Mouse (Mus musculus) brain, embryonic 14.5 days (tissue): ENCODE measurements around the gene Aldob. TPM values are rescaled to one million over a fixed set of nuclear protein-coding genes. Genes with fewer than 3 reads are reported as not detected.

Experiments used
- DNase-seq: peaks from one replicate; pipeline ENCODE4 v3.0.0-alpha.2; 2011; ENCODE audit warnings: low read depth
- CTCF ChIP-seq: fragments of 200-500 bp; IDR thresholded peaks from 2 replicates; pipeline ENCODE4 v1.5.1; 2012; ENCODE audit warnings: inconsistent platforms, mild to moderate bottlenecking, moderate library complexity, borderline replicate concordance; ENCODE audit not compliant: insufficient read depth, insufficient read length; ENCODE audit errors: extremely low read depth
- POLR2A ChIP-seq: fragments of 200-500 bp; IDR thresholded peaks from 2 replicates; pipeline ENCODE4 v1.6.1; 2012; ENCODE audit warnings: mild to moderate bottlenecking, inconsistent platforms, borderline replicate concordance; ENCODE audit not compliant: poor library complexity, insufficient read depth, insufficient read length, severe bottlenecking; ENCODE audit errors: extremely low read depth
- polyA plus RNA-seq: library from polyadenylated mRNA; depleted of rRNA; stranded (reverse); fragments of >200 nt; gene quantifications from 2 replicates; pipeline ENCODE4 v1.2.3, GENCODE M21; 2012

Aldob gene
- polyA plus RNA-seq, 1 experiment: 1.1 TPM

GRCm38 (mm10) chr4:49547544-49548219 lies 1.7 kb downstream of the Aldob start:
- TF ChIP-seq CTCF: no peak
- TF ChIP-seq POLR2A: no peak
- no peak for DNase-seq

DNA sequence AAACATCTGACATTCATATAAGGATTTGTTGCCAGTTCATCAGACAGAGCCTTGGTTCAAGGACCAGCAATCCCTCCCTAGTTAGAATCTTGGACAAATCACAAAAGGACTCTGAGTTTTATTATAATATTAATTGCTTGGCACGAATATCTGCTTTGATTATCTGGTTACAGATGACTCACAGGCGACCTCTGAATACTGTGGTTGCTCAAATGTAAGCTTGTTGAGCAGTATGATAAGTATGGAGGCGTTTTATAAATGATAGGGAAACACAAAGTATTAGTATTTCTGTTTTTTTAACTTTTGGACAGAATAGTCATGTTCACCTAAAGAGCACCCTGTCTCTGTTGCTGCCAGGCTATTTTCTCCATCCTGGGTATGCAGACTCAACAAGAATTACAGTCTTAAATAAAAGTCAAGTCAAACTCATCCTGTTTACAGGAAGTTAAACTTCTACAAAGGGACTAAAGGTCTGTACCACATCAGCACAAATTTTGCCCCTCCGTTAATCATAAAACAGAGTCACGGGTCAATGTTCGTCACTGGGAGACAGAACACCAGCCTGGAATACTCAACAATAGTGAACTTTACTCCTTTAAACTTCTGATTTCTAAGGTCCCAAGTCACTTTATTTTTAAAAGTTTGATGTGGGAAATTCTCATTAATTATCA lies 2.3 kb downstream of the Aldob start:
- no peak for TF ChIP-seq CTCF
- no peak for TF ChIP-seq POLR2A
- no peak for DNase-seq

DNA sequence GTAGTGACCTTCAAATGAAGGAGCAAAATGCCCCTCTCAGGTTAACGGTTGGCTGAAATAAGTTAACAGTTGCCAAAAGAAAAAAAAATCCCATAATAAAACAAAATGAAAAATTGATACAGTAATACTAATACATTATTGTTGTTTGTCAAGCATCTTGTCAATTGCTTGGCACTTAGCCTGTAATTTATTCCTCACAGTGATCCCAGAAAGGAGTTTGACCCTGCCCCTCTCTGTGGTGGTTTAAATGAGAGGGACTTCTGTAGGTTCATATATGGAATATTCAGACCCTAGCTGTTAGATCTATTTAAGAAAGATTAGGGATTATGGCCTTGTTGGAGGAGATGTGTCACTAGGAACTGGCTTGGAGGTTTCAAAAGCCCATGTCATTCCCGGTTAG lies 3.3 kb downstream of the Aldob start:
- TF ChIP-seq POLR2A: no peak
- no peak for TF ChIP-seq CTCF
- DNase-seq: no peak

DNA sequence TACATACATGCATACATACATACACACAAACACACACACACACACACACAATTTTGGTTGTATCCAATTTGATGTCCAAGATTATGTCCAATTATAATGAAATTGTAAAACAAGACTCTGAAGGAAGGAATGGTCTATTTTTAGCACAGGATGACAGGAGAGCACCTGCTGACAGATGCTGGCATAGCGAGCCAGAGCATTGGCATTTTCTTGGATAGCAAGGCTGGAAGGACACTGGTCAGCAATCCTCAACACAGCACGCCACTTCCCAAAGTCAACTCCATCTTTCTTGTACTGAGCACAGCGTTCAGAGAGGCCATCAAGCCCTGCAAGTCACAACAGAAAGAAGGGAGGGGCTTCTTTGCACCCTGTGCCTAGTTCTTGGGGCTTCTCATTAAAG lies 8.4 kb downstream of the Aldob start:
- TF ChIP-seq CTCF: no peak
- no peak for TF ChIP-seq POLR2A
- DNase-seq: no peak

GRCm38 (mm10) chr4:49539665-49540064 lies 9.7 kb downstream of the Aldob start:
- peak; percentile 17 for DNase-seq
- TF ChIP-seq CTCF (no peak), POLR2A (no peak)

GRCm38 (mm10) chr4:49536671-49537070 lies 12.7 kb downstream of the Aldob start:
- TF ChIP-seq POLR2A (no peak), CTCF (no peak)
- DNase-seq: no peak

- no peak for TF ChIP-seq POLR2A
- TF ChIP-seq CTCF: no peak
These were observed 13.6 kb downstream of the Aldob start for GRCm38 (mm10) chr4:49535675-49536294.

DNA sequence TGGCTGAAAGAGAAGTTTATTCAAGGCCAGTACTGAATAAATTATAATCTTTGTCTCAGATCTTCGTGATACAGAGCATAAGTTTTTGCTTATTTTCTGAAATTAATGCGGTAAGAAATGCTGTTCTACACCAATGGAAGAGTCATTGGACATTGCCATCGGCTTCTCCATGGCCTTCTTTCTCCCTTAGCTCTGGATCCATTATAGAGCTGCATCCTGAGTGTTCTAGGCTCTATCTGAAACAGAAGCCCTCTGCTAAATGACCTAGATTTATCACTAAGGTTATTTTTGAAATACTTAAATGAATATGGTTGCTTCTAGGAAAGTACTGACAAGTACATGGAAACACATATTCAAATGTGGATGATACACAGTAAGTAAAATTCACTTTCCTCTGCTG lies 14.3 kb downstream of the Aldob start:
- TF ChIP-seq CTCF (no peak), POLR2A (no peak)
- DNase-seq: no peak

More at GRCm38 (mm10) chr4:49535675-49536294, 13.6 kb downstream of the Aldob start:
- DNase-seq: no peak

DNA sequence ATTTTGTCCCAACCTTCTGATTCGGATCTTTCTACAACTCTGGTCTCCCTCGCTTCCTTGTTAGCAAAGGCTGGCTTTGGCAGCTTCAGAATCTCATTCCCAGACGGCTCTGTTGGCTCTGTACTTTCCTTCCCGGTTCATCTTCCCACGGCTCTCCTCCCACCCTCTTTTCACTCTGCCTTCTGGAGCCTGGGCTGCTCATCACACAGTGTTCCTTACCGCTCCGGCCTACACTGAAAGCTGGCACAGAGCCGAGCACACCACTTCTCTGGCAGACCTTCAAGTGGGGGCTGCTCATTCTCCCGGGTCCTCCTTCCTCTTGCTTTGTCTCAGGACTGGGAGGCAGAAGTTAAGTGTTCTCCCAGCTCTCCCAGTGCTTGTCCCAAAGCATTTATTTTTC lies 26.8 kb downstream of the Aldob start:
- TF ChIP-seq CTCF: no peak
- TF ChIP-seq POLR2A: no peak
- peak; percentile 64 for DNase-seq

DNA sequence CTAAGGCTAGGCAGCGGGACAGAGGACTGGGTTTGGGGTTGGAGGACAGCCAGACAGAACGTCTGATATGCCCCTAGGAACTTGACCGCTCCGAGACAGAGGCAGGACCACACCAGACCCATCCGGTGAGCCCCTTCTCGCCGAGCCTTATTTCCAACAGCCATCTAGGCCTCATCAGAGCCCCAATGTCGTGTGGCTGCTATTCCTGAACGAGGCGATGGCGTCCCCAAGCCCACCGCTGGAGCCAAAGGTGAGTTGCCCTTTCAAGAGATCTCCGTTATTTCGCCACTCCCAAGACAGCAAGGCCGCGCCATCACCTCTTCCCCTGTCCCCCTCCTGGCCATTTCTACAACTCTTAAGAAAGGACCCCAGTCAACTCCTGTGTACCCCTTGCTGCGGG lies 28.0 kb downstream of the Aldob start:
- DNase-seq: no peak
- TF ChIP-seq POLR2A: no peak
- TF ChIP-seq CTCF: peak; percentile 33; the same call in 1 of the 2 replicates

DNA sequence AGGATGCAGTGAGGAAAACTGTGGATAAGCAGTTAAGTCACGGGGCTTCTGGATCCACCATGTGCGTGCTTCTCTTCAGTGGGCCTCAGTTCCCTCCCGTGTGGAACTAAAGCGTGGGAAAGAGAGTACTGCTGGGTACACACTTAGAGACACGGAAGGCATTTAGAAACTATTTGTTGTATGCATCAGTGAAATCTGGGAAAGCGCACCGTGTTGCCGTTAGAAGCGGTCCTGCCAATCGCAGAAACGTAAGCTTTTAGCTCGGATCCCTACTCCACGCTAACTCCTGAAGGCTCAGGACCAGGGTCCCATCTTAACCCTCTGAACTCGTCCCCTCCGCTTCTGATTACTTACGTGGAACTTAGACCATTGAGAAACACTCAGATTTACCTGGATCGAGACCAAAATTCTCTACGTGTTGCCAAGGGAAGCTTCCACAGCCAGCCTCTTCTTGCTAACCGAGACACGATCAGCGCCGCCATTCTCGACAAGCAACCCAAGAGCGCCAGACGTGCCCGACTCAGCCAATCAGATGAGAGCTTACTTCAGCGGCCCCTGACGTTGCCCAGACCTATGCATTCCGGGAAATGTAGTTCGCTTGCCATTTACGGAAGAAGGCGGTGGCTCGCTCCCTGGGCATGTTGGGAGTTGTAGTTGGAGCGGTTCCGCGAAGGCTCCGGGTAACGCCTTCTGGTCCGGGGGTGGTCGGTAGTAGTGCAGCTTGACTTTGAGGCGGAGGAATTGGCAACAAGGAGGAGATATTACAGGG lies 28.6 kb downstream of the Aldob start, which contains the start of the genes Mrpl50 and Zfp189:
TSS of gene Mrpl50 (minus strand) at position 522 of the 769 bp plus-strand sequence.
TSS of gene Zfp189 (plus strand) at position 605 of the 769 bp plus-strand sequence.
- TF ChIP-seq CTCF (no peak), POLR2A (peak; percentile 59; the same call in 1 of the 2 replicates)
- DNase-seq: peak; percentile 100

- peak; percentile 27 for DNase-seq
These were observed 29.9 kb downstream of the Aldob start for GRCm38 (mm10) chr4:49519476-49519875.

More at GRCm38 (mm10) chr4:49519476-49519875, 29.9 kb downstream of the Aldob start:
- no peak; the same call in 1 of the 2 replicates for TF ChIP-seq CTCF
- TF ChIP-seq POLR2A: no peak
